Mouse (Mus musculus) megakaryocyte, embryonic 14.5 days (primary cell): Measurements from ENCODE around the gene Npas3.

ENCODE experiments used
- FLI1 ChIP-seq: IDR thresholded peaks from 2 replicates; pipeline ENCODE4 v1.6.1; 2012; ENCODE audit warnings: low read length, inconsistent platforms, mixed read lengths
- GATA1 ChIP-seq: IDR thresholded peaks from 3 replicates; pipeline ENCODE4 v1.6.1; 2012; ENCODE audit warnings: mixed read lengths, low read length, inconsistent platforms, borderline replicate concordance

DNA sequence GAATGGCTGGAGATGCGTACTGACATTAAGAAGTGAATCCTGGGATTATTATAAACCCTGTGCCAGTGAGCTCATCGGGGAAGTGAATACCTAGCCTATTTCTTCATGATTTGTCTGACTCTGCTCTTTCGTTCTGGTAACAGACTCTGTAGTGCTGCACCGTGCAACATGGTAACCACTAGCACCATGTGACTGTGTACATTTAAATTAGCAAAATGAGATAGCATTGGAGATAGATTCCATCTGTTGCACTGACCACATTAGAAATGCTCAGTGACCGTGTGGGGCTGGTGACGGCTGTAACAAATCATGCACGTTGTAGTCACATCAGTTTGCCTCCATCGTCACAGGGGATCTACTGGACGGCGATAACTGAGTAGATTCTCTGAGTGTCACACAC lies 178.7 kb downstream of the Npas3 start:
- TF ChIP-seq GATA1: no peak
- no peak for TF ChIP-seq FLI1
